In the genomic region with DNA sequence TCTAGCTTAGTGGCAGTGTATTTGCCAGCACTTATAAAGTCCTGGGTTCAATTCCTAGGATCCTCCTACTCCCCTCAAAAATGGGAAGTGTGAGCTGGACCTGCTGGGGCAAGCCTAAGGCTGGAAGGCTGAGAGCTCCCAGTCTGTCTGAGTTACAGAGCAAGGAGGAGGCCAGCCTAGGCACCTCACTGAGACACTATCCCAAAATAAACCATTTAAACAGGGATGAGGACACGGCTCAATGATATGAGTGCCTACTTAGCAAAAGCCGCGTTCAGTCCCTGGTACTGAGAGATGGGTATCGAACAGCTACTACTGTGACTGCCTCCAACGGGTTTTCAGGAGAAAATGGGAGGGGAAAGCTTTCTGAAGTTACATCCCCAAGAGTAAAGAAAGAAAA, we compare ENCODE assay signal across 11 mouse cellular contexts. TPM values are rescaled to one million over a fixed set of nuclear protein-coding genes. Genes with fewer than 3 reads are reported as not detected.
DNase-seq lines count a peak whose midpoint lies in the region; ATAC-seq and TF ChIP-seq lines count a peak whose summit lies in the region.
"Had no signal": no experiment of that assay in that cellular context is flagged by ENCODE, and none has a peak within 500 bp of the region (broad histone marks: within the 10 kb centered on the region; RNA-seq: fewer than 3 reads in every experiment).

No protein-coding gene starts in this region.

- no peak for DNase-seq in forebrain, embryonic 14.5 days (ENCODE audit: low spot score)
- DNase-seq in forebrain, embryonic 10.5 days (ENCODE audit: extremely low spot score, low spot score) = no peak
- DNase-seq in heart, postnatal 25 days (ENCODE audit: low spot score) = no peak
- no peak for DNase-seq in midbrain, postnatal 0 days (ENCODE audit: low spot score)
- no peak for DNase-seq in thymus, adult 2 months
- DNase-seq in thymus, adult 18-20 months = no peak
- DNase-seq: cerebellum, postnatal 14 days; liver, embryonic 13.5 days had no signal

- no peaks in the 10 kb centered on the region for H3K27me3 ChIP-seq in forebrain, embryonic 14.5 days (replicated peaks; ENCODE audit: control insufficient read depth, insufficient read depth, low read length)
- H3K27me3 ChIP-seq in forebrain, embryonic 10.5 days (ENCODE audit: poor library complexity, severe bottlenecking) = no peaks in the 10 kb centered on the region
- H3K27me3 ChIP-seq in heart, embryonic 16.5 days (ENCODE audit: control insufficient read depth, insufficient read depth, low read length) = no peaks in the 10 kb centered on the region
- H3K27me3 ChIP-seq in midbrain, postnatal 0 days (ENCODE audit: insufficient read depth, low read length) = no peaks in the 10 kb centered on the region
- H3K27me3 ChIP-seq in midbrain, embryonic 16.5 days (ENCODE audit: control insufficient read depth, insufficient read depth, low read depth, low read length) = no peaks in the 10 kb centered on the region
- H3K27me3 ChIP-seq in thymus, adult 2 months (ENCODE audit: control insufficient read depth, insufficient read depth, low read length) = no peaks in the 10 kb centered on the region
- H3K27me3 ChIP-seq: liver, embryonic 13.5 days had no signal

- no peaks in the 10 kb centered on the region for H3K36me3 ChIP-seq in forebrain, embryonic 14.5 days (ENCODE audit: control insufficient read depth, insufficient read depth, low read length)
- no peaks in the 10 kb centered on the region for H3K36me3 ChIP-seq in forebrain, embryonic 10.5 days (replicated peaks)
- no peaks in the 10 kb centered on the region for H3K36me3 ChIP-seq in heart, embryonic 16.5 days (ENCODE audit: control insufficient read depth, insufficient read depth)
- H3K36me3 ChIP-seq in midbrain, postnatal 0 days (ENCODE audit: insufficient read depth, low read length) = no peaks in the 10 kb centered on the region
- H3K36me3 ChIP-seq in midbrain, embryonic 16.5 days (ENCODE audit: control insufficient read depth, insufficient read depth, low read length) = no peaks in the 10 kb centered on the region
- no peaks in the 10 kb centered on the region for H3K36me3 ChIP-seq in thymus, adult 2 months (ENCODE audit: control insufficient read depth, insufficient read depth, low read length)
- H3K36me3 ChIP-seq: liver, embryonic 13.5 days had no signal

- no peak overlapping the region for H3K9ac ChIP-seq in forebrain, embryonic 14.5 days (ENCODE audit: low read length)
- no peak overlapping the region for H3K9ac ChIP-seq in heart, embryonic 16.5 days (ENCODE audit: low read length)
- H3K9ac ChIP-seq in midbrain, postnatal 0 days (replicated peaks; ENCODE audit: low read length, poor library complexity, severe bottlenecking) = 0 out of 2 replicates have a peak overlapping the region, but pooled peaks have one; percentile 8
- H3K9ac ChIP-seq in midbrain, embryonic 16.5 days (ENCODE audit: low read depth, low read length) = no peak overlapping the region
- H3K9ac ChIP-seq: liver, embryonic 13.5 days had no signal

- H3K4me2 ChIP-seq in forebrain, embryonic 14.5 days (ENCODE audit: low read length) = no peak overlapping the region
- H3K4me2 ChIP-seq in heart, embryonic 16.5 days (ENCODE audit: low read depth, low read length) = no peak overlapping the region
- no peak overlapping the region for H3K4me2 ChIP-seq in midbrain, postnatal 0 days (ENCODE audit: low read depth, low read length, poor library complexity, severe bottlenecking)
- H3K4me2 ChIP-seq in midbrain, embryonic 16.5 days (ENCODE audit: low read length) = no peak overlapping the region
- H3K4me2 ChIP-seq: liver, embryonic 13.5 days had no signal

- 0 out of 2 replicates have a peak, but pooled peaks have one; percentile 14 for ATAC-seq in forebrain, embryonic 14.5 days
- no peak; the same call in 1 of the 2 replicates for ATAC-seq in heart, embryonic 16.5 days (replicated peaks; ENCODE audit: extremely low read depth, insufficient read depth, low FRiP score)
- no peak for ATAC-seq in midbrain, postnatal 0 days (ENCODE audit: low FRiP score)
- ATAC-seq in midbrain, embryonic 16.5 days = no peak

- no peaks in the 10 kb centered on the region for H3K9me3 ChIP-seq in forebrain, embryonic 14.5 days (replicated peaks; ENCODE audit: control insufficient read depth, low read length)
- H3K9me3 ChIP-seq in forebrain, embryonic 10.5 days = no peaks in the 10 kb centered on the region
- H3K9me3 ChIP-seq in heart, embryonic 16.5 days (replicated peaks; ENCODE audit: control insufficient read depth, low read length) = no peaks in the 10 kb centered on the region
- no peaks in the 10 kb centered on the region for H3K9me3 ChIP-seq in midbrain, postnatal 0 days (ENCODE audit: low read length)
- H3K9me3 ChIP-seq in midbrain, embryonic 16.5 days (replicated peaks; ENCODE audit: control insufficient read depth, low read length, poor library complexity, severe bottlenecking) = no peaks in the 10 kb centered on the region
- H3K9me3 ChIP-seq: G1E; liver, embryonic 13.5 days had no signal

- 75% methylated on average over 5 of the region's 5 CpGs for WGBS in forebrain, embryonic 14.5 days
- WGBS in forebrain, embryonic 10.5 days = 84% methylated on average over 5 of the region's 5 CpGs
- WGBS in heart, embryonic 16.5 days = 49% methylated on average over 5 of the region's 5 CpGs
- 32% methylated on average over 5 of the region's 5 CpGs for WGBS in midbrain, postnatal 0 days
- WGBS in midbrain, embryonic 16.5 days = 47% methylated on average over 5 of the region's 5 CpGs
- 93% methylated on average over 5 of the region's 5 CpGs for WGBS in thymus, adult 2 months

- no peak overlapping the region for H3K4me3 ChIP-seq in forebrain, embryonic 14.5 days (ENCODE audit: low read depth, low read length)
- no peak overlapping the region for H3K4me3 ChIP-seq in forebrain, embryonic 10.5 days
- no peak overlapping the region for H3K4me3 ChIP-seq in heart, embryonic 16.5 days (ENCODE audit: low read length)
- H3K4me3 ChIP-seq in midbrain, postnatal 0 days (ENCODE audit: low read depth, low read length) = no peak overlapping the region
- no peak overlapping the region for H3K4me3 ChIP-seq in midbrain, embryonic 16.5 days (ENCODE audit: low read depth, low read length)
- no peak overlapping the region for H3K4me3 ChIP-seq in thymus, adult 2 months (ENCODE audit: control insufficient read depth, insufficient read depth, low read length)
- H3K4me3 ChIP-seq: liver, embryonic 13.5 days had no signal

- no peak for TF ChIP-seq POLR2A in thymus, adult 2 months (IDR thresholded peaks at IDR 0.05; ENCODE audit: control insufficient read depth, extremely low read depth, insufficient read depth, low read length, poor library complexity)

- peaks cover 35% of the 10 kb centered on the region for H3K4me1 ChIP-seq in forebrain, embryonic 14.5 days (ENCODE audit: control insufficient read depth, insufficient read depth, low read length)
- peaks cover 25% of the 10 kb centered on the region for H3K4me1 ChIP-seq in forebrain, embryonic 10.5 days
- H3K4me1 ChIP-seq in heart, embryonic 16.5 days (ENCODE audit: control insufficient read depth, insufficient read depth, low read length) = peaks cover 57% of the 10 kb centered on the region
- peaks cover 16% of the 10 kb centered on the region; the same call in 1 of the 2 replicates for H3K4me1 ChIP-seq in midbrain, postnatal 0 days (ENCODE audit: insufficient read depth, low read length)
- peaks cover 21% of the 10 kb centered on the region for H3K4me1 ChIP-seq in midbrain, embryonic 16.5 days (ENCODE audit: control insufficient read depth, insufficient read depth, low read length)
- peaks cover 29% of the 10 kb centered on the region for H3K4me1 ChIP-seq in thymus, adult 2 months (replicated peaks; ENCODE audit: control insufficient read depth, insufficient read depth, low read length)

- TF ChIP-seq CTCF in midbrain, postnatal 0 days (IDR thresholded peaks at IDR 0.05) = no peak
- no peak for TF ChIP-seq CTCF in thymus, adult 2 months (IDR thresholded peaks at IDR 0.05; ENCODE audit: borderline replicate concordance, control insufficient read depth, extremely low read depth, insufficient read depth, low read length, poor library complexity)

- H3K27ac ChIP-seq in forebrain, embryonic 14.5 days (ENCODE audit: low read depth, low read length) = peak overlapping the region; percentile 57
- H3K27ac ChIP-seq in forebrain, embryonic 10.5 days = no peak overlapping the region
- H3K27ac ChIP-seq in heart, embryonic 16.5 days (ENCODE audit: low read length) = peak overlapping the region; percentile 79; the same call in 1 of the 2 replicates
- peak overlapping the region; percentile 26; the same call in 1 of the 2 replicates for H3K27ac ChIP-seq in midbrain, postnatal 0 days (ENCODE audit: low read depth, low read length)
- no peak overlapping the region for H3K27ac ChIP-seq in midbrain, embryonic 16.5 days (ENCODE audit: low read length)
- H3K27ac ChIP-seq in thymus, adult 2 months (ENCODE audit: control insufficient read depth, insufficient read depth, low read length) = no peak overlapping the region
- H3K27ac ChIP-seq: liver, embryonic 13.5 days had no signal

- intact Hi-C loops in heart, postnatal 25 days (cut with DNase I) = no loop called here

RNA-seq across cellular contexts. Expression of a gene that starts 33.8 kb away (rescaled TPM):
- 7.9 and 10.6 TPM in 2 replicates for polyA plus RNA-seq in forebrain, embryonic 14.5 days (2014; fragmentation: Nextera tagmentation; extraction: Ambion mirVana)
- 7.8 and 9.3 TPM in 2 replicates for polyA plus RNA-seq in forebrain, embryonic 10.5 days (2016; fragmentation: Nextera tagmentation; extraction: Ambion mirVana)
- polyA plus RNA-seq in heart, embryonic 16.5 days (2015; fragmentation: Nextera tagmentation; extraction: Ambion mirVana) = 17.8 and 19.9 TPM in 2 replicates
- 10 to 100 TPM; 14.3 to 15.7 TPM for total RNA-seq in heart, postnatal 25 days (2021)
- total RNA-seq in midbrain, postnatal 0 days (2014; rRNA removed) = 12.9 and 13.9 TPM in 2 replicates
- polyA plus RNA-seq in midbrain, postnatal 0 days (2015; fragmentation: Nextera tagmentation; extraction: Ambion mirVana) = 13.0 and 13.2 TPM in 2 replicates
- 12.7 and 13.7 TPM in 2 replicates for polyA plus RNA-seq in midbrain, embryonic 16.5 days (2015; fragmentation: Nextera tagmentation; extraction: Ambion mirVana)
- 40.3 and 43.6 TPM in 2 replicates for polyA plus RNA-seq in thymus, adult 2 months (2012; rRNA removed)

Comparison
In these comparisons a context has a peak if more than half of its experiments do, and no peak if none do; other contexts are left out.
1. H3K27ac ChIP-seq: peak in forebrain, embryonic 14.5 days (single experiment), heart, embryonic 16.5 days (single experiment) and midbrain, postnatal 0 days (single experiment); none in forebrain, embryonic 10.5 days (single experiment), midbrain, embryonic 16.5 days (single experiment) and thymus, adult 2 months (single experiment).